Mouse (Mus musculus): ENCODE data around the gene Arpc1a.
"Not testable (repeated sequence)": the region's sequence is repeated elsewhere in the genome, so short reads cannot be mapped to it uniquely, and the experiment has no call there.

Gene Arpc1a

DNA sequence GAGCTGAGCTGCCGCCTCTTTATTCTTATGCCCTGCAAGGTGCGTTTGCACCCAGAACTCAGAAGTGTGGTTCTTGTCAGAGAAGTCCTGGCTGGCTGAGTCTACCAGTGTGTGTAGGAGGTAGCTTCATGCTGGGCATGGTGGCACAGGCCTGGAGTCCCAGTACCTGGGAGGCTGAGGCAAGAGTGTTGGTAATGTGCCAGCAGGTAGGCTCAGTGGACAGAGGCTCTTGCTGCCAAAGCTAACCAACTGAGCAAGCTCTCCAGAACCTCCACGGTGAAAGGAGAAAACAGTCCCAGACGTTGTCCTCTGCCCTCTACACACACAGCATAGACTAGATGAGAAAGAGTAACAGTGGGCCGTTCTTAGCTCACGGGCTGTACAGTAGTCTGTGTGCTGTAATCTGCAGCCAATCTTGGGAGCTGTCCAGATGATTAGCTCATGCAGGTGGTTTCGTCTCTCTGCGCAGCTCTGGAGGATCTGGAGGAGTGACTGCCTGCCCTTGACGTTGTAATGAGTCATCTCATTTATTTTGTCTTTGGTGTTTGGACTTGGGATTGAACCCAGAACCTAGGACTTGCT lies 22.2 kb downstream of the Arpc1a start:
- DNase-seq (ENCODE audit: low read depth), result no peak

DNA sequence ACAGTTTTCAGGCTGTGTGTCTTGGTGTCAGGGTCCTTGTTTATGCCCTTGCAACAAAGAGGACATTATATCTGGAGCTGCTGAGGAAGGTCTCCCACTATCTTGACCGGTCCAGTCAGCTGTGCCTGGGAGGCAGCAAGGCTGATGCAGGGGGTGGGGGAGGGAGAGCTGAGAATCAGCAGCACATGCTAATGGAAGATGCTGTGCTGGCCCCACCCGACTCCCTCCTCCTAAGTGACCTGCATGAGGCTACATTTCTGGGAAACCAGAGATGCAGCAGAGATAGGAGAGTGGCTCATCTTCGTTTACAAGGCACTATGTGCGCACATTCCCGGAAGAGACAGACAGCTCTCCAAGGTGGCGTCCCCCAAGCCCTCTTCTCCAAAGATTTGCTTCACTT lies 26.8 kb downstream of the Arpc1a start:
- DNase-seq (ENCODE audit: low read depth), result no peak

DNA sequence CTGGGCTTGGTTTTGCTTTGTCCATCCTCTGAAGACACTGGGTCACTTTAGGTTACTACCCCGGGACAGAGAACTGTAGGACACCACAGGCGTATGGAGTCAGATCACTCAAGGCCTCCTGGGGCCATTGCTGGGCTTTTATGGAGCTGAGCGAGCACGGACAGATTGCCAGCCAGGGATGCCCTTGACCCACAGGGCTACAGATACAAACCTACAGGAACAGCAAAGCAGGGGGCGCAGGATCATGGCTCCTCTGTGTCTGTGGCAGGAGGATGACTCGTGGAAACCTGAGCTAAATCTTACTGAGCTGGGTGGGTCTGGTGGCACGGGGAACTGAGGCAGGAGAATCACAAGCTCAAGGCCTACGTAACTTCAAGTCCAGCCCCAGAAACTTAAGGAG lies 28.9 kb downstream of the Arpc1a start:
- DNase-seq (ENCODE audit: low read depth), result no peak

DNA sequence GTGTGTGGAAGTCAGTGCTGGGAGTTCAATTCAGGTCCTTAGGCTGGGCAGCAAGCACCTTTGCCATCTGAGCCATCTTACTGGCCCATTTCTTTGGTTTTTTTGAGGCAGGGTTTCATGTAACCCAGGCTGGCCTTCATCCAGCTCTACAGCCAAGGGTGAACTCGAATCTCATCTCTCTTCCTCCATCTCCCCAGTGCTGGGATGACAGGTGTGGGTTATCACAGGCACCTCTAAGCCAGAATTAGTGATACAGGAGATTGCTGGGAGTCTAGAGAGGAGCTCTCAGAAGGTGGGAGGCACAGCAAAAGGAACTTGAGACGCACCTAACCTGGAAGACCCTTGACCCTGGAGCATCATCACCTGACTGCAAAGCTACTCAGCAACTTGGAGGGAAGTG lies 29.8 kb downstream of the Arpc1a start:
- no peak for DNase-seq (ENCODE audit: low read depth)

DNA sequence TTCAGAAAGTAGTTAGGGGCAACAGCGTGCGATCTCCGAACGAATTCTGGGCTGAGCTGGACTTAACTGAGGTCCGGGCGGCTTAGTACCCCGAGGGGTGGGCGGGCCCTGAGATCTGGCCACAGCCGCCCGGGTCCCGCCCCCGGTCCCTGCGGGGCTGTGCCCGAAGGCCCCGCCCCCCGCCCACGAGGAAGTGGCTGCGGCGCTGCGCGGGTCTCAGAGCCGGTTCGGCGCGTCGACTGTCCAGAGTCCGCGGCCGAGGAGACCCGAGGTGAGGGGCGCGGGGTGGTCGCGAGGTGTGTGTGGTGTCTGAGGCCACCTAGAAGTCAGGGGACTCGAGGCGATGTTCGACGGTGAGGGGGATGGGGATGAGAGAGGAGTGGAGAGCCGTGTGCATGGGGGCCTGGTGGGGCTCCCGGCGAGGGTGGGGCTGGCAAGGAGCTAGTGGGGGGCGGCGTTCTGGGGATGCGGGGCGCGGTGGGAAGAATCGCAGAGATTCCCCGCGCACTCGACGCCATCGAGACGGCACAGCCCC lies 30.5 kb downstream of the Arpc1a start, which contains the start of gene Arpc1b:
Arpc1b (plus strand) TSS at position 145 of the 535 bp plus-strand sequence.
- DNase-seq (ENCODE audit: low read depth), result no peak

DNA sequence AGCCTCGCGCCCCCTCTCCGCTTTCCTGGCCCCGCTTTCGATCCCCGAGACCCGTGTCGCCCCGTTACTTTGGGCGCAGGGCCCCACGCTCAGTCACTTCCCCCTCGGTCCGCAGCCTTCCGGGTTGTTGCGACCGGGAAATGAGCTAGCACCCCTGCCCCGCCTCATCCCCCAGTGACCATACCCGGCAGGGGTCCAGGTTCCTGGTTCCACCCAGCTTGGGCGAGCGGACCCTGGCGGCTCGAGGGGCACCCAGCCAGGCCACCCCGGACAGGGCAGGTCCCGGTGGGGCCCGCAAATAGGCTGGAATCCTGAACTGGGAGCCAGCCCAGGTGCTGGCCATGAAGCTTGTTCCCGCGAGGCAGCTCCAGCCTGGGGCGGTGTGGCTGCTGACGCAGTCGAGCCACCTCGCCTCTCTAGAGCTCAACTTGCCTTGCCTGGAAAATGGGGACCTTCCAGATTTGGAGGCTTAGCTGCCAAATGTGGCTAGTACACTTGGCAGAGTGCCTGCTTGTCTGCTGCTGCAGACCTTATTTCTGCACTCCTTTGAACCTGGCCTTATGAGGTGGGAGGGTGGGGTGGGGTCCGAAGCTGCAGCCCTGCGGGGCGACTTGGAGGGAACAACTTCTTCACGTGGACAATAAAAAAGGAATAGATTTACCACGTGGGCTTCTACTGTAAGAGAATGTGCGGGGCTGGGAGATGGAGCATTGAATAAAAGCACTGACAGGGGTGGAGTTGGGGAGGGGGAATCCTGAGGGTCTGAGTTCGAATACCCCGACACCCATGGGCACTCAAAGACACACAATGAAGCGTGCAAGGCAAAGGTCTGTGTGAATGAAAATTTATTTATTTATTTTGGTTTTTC lies 31.2 kb downstream of the Arpc1a start:
- DNase-seq (ENCODE audit: low read depth), result no peak

DNA sequence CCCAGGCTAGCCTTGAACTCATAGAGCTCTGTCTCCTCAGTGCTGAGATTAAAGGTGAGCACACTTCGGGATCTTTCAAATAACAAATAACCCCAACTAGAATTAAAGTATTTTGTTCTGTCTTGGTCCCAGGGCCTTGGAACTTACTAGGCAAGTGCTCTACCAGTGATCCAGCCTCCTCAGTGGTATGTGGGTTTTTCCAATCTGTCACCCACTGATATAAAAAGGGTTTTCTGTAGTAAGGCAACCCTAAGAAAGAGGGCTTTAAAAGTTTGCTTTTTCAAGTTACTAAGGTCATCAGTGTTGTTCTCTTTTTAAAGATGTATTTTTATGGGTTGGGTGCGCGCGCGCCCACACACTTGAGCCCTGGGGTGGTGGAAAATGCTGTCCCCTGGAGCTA lies 32.1 kb downstream of the Arpc1a start:
- no peak for DNase-seq (ENCODE audit: low read depth)

DNA sequence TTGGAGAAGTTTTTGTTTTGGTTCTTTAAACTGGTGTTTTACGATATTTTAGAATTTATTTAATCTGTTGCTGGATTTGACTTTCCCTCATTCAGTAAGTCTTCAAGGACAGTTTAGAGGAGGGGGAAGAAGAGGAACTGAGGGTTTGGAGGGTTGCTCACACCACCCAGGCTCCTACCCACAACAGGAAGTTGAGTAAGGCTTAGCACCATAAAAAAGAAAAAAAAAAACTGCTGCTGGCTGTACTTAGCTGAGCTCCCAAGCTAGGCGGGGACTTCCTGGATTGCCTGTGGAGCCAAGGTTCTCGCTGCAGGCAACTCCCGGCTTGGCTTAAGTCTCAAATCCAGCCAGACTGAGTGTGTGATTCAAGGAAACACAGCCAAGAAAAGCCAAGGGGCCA lies 32.7 kb downstream of the Arpc1a start:
- peak; percentile 91 for DNase-seq (ENCODE audit: low read depth)

DNA sequence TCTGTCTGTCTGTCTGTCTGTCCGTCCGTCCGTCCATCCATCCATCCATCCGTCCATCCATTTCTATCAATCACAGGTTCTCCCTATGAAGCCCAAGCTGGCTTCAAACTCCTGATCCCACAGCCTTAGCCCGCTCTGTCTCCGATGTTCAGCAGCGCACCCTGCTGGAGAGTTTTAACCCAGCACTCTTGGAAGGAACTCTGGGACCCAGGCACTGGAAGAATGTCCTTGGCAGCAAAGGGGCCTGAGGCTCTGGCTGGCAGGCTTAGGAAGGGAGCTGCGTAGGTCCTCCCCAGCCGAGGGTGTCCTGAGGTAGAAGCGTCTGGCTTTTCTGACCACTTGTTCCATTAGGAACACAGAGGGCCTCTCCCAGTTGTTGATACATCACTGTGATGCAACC lies 33.3 kb downstream of the Arpc1a start:
- peak; percentile 65 for DNase-seq (ENCODE audit: low read depth)

DNA sequence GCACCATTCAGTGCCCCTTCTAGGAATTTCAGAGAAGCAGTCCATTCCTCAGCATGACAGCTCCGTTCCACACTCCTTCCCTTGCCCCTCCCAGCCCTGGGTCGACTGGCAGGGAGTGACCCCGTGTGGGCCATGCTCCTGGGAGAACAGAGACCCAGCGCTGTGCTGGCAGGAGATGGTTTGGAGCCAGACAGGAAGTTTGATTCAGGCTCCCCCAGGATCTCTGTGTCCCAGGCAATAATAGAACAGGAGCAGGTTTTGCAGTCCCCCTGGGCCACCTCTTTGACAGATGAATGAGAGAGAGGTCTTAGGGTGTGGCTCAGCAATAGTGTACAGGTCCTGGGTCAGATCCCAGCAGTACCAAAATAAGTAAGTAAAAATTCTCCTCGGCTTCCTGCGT lies 34.4 kb downstream of the Arpc1a start:
- DNase-seq (ENCODE audit: low read depth), result no peak

DNA sequence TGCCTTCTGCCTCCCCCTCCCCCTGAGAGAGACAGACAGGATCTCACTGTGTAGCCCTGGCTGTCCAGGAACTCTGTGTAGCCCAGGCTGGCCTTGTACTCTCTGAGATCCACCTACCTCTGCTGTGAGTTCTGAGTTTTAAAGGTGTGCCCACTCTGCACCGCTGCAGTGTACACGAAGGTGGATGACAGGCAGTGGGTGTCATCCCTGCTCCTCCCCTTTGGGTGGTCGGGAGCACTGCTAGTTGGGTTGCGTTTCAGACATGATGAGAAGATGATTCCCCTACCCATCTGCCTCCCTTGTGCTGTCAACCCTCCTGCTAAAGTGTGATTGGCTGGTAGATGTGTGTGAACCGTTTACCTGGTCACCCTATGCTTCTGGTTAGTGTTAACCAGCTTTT lies 34.8 kb downstream of the Arpc1a start:
- no peak for DNase-seq (ENCODE audit: low read depth)

DNA sequence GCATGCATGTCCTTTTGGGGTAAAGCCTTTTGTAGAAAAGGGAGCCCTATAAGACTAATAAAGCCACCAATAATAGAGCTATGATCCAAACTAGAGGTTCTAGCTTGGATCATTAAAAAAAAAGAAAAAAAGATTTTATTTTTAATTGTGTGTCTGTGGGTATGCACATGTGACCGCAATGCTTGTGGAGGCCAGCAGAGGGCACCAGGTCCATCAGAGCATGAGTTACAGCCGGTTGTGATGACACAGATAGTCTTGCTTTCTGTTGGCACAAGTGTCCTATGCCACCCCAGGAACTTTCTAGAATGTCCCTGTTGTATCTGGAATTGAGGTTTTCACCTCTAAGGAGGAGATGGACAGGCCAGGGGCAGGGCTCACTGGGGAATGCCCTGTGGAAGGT lies 35.8 kb downstream of the Arpc1a start:
- DNase-seq (ENCODE audit: low read depth), result no peak

DNA sequence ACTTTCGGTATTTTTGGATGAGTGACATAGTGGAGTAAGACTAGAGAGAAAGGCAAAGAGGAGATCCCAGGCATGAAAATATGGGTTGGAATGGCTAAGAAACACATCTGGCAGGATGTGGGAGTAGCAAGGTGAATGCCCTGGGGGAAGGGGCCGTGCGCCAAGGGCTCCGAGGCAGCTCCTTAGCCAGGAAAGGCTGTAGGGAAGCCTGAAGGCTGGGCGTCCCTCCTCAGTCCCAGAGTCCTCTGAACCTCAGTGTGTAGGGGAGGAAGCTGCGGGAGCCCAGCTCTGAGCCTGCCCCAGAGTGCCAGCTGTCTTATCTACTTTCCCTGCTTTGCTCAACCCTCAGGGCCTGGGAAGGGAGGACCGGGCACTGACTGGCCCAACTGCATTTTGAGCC lies 37.3 kb downstream of the Arpc1a start:
- DNase-seq (ENCODE audit: low read depth), result no peak

DNA sequence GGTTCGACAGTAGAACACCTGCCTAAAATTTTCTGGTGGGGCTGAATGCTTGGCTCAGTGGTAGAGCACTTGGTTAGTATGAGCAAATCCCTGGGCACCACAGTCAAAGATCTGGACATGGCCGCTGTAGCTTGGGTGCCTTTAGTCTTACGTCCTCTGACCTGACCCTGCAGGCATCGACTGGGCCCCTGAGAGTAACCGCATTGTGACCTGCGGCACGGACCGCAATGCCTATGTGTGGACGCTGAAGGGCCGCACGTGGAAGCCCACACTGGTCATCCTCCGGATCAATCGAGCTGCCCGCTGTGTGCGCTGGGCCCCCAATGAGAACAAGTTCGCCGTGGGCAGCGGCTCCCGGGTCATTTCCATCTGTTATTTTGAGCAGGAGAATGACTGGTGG lies 39.8 kb downstream of the Arpc1a start:
- no peak for DNase-seq (ENCODE audit: low read depth)

DNA sequence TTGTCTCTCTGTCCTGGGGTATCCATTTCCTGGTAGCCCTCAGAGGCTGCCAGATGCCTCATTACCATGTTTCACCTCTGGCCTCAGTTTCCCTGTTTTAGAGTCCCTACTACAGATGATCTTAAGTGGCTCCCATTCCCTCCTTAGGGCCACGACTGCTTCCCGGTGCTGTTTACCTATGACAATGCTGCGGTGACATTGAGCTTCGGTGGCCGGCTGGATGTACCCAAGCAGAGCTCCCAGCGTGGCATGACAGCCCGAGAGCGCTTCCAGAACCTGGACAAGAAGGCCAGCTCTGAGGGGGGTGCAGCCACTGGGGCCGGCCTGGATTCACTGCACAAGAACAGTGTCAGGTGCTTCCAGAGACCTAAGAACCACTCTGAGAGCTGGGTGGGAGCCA lies 43.0 kb downstream of the Arpc1a start:
- no peak for DNase-seq (ENCODE audit: low read depth)

DNA sequence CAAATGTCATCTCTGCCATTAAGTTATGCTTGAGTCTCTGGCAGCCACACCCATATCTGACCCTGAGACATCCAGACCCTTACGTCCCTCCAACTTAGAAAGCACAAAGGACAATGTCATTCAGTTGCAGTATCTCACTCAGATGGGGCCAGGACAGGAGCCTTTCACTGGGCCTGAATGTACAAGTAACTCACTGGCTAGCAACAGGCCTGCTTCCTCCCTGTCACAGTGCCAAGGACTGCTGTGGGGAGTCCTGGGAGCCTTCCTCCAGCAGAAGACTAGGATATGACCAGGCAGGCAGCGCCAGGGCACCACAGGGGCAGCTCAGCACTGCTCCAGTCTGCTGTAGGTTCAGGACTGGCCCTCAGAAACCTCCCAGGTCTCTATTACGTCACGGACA lies 45.5 kb downstream of the Arpc1a start:
- no peak for DNase-seq (ENCODE audit: low read depth)

DNA sequence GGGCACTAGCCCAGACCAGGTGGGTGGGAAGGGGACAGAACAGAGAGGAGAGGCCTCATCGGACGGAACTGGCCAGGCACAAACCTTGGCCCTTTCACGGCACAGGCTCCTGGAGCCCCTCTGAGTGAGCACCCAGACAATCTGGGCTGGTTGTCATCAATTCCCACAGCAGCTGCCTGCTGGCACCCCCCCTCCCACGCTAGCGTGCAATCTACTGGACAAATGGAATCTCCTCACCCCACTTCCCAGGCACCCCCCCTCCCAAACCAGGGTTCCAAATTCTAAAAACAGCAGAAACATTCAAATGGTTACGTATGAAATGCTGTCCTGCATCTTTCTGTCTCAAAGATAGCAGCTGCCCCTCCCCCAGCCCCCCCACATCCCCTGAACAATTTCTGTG lies 46.1 kb downstream of the Arpc1a start:
- not testable (repeated sequence) for DNase-seq (ENCODE audit: low read depth)

DNA sequence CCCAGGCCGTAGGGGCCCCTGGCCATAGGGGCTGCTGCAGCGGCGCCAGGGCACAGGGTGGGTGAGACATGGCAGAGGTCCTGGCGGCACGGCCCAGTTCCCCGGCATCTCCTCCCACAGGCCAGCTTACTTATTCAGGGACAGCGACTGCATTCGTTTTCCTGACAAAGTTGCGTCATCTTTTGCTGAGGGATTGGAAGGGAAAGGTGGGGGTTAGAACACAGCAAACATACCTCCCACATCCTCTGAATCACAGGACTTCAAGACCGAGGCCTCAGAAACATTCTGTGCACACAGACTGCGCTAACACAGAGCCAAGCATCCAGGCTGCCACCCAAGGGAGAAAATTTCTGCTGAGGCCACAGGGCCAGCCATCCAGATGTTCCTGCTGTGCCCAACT lies 46.6 kb downstream of the Arpc1a start:
- DNase-seq (ENCODE audit: low read depth), result peak; percentile 72

DNA sequence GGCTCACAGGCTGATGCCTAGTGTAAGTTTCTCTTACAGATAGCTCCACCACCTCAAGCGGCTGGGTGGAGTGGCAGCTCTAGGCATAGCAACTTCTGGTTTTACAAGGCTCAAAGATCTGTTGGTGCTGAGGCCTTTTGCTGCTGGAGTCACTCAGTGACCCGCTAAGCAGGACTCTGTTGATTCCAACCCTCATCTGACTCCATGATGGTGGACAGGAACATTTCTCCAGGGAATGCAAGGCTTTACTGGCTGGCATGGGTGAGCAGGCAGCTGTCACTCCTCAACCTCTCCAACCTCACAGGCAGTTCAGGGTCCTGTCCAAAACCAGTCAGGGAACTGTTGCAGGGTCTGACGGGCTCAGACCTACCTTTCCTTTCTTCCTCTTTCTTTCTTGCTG lies 47.4 kb downstream of the Arpc1a start:
- no peak for DNase-seq (ENCODE audit: low read depth)

DNA sequence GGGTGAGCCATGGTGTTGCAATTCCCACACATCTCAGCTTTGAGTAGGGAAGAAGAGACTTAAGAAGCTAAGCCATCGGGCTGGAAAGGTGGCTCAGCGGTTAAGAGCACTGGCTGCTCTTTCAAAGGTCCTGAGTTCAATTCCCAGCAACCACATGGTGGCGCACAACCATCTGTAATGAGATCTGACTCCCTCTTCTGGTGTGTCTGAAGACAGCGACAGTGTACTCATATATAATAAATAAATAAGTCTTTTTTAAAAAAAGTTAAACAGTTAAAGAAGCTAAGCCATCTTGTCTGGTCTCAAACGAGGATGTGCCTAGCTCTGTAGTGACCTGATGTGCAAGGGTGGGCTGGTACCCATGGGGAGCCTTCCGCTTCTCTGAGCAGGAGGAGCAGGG lies 49.6 kb downstream of the Arpc1a start:
- not testable (repeated sequence) for DNase-seq (ENCODE audit: low read depth)

DNA sequence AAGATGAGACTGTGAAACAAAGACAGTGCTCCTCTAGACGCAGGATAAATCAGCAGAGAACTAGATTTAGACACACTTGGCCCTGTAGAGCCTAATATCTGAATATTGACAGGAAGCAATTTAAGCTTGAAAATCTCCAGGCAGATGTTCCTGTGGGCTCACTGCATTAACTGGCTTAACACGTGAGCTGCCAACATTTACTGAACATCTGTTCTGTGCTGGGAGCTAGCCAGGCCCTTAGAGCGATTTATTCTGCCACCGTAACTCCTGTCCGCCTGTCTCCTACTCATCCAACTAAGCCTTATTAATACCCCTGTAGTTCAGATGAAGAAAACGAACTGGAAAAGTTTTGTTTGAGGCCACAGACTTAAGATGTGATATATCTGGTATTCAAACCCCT lies 55.2 kb downstream of the Arpc1a start:
- DNase-seq (ENCODE audit: low read depth), result no peak

DNA sequence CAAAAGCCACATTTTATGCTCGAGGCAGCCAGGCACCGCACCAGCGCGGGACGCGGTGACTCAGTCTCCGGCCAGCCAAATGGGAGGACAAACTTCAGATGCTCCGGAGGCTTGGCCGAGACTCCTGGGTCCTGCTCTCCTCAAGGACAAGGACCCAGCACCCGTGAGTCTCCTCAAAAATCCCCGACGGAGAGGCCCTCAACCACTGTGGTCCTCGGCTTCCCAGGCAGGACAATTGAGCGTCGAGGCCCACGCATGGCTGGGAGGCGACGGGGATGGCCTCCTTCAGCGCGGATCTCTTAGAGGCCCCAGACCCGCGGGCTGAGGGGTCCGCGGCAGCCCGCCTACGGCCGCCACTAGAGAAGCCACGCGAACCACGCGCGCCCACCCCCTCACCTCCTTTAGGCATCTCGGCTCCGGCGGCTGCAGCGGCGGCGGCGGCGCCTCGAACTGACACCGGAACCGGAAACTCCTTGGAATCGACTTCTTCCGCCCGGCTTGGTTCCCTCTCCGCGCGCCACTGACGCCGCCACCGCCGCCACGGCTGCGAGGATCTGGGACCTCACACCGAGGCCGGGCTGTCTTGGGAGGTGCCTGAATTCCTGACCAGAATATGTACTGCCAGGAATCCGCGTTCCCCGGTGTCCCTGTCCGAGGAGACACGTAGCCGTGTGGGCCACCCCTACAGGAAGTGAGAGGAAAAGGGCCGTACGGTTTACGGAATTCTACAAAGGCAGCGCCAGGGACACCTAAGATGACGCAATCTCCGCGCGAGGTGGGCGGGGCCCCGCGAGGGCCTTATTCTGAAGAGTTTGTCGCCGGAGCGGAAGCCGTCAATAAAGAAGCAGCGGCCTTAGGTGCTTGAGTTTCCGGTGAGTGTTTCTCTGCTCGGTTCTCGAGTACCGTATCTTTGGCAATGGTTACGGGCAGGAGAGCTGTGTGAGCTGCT lies 56.2 kb downstream of the Arpc1a start, which contains the start of the genes Pdap1 and Bud31:
Pdap1 (minus strand) TSS at position 668 of the 949 bp plus-strand sequence.
Bud31 (plus strand) TSS at position 792 of the 949 bp plus-strand sequence.
- DNase-seq (ENCODE audit: low read depth), result peak; percentile 69
